Comparison of ENCODE assay signal across 7 mouse cellular contexts in genomic region chr11:94491035-94491748, GRCm38 (mm10). TPM values are rescaled to one million over a fixed set of nuclear protein-coding genes. Genes with fewer than 3 reads are reported as not detected.
DNase-seq lines count a peak whose midpoint lies in the region; ATAC-seq and TF ChIP-seq lines count a peak whose summit lies in the region.

No protein-coding gene starts in this region.

- no peak for TF ChIP-seq CTCF in cortical plate, adult 2 months (IDR thresholded peaks at IDR 0.05; ENCODE audit: extremely low read depth, insufficient read depth, low read length)

- DNase-seq in ovary, postnatal 36 days (ENCODE audit: low spot score), result peak; percentile 63
- no peak for DNase-seq in ovary, postnatal 10 days (ENCODE audit: low spot score)
- DNase-seq in urinary bladder, postnatal 10 days (ENCODE audit: low spot score), result no peak

- H3K9ac ChIP-seq in limb, embryonic 13.5 days, result peak overlapping the region; percentile 79
- H3K9ac ChIP-seq in neural tube, embryonic 12.5 days, result peak overlapping the region; percentile 72

- H3K36me3 ChIP-seq in limb, embryonic 13.5 days, result no peaks in the 10 kb centered on the region
- no peaks in the 10 kb centered on the region for H3K36me3 ChIP-seq in neural tube, embryonic 12.5 days

- H3K9me3 ChIP-seq in limb, embryonic 13.5 days, result no peaks in the 10 kb centered on the region
- no peaks in the 10 kb centered on the region for H3K9me3 ChIP-seq in neural tube, embryonic 12.5 days

- H3K27me3 ChIP-seq in limb, embryonic 13.5 days, result peaks cover 10% of the 10 kb centered on the region; the same call in 1 of the 2 replicates
- peaks cover 39% of the 10 kb centered on the region for H3K27me3 ChIP-seq in neural tube, embryonic 12.5 days (replicated peaks)

- TF ChIP-seq POLR2A in cortical plate, adult 2 months (IDR thresholded peaks at IDR 0.05; ENCODE audit: extremely low read depth, insufficient read depth, low read length), result peak; percentile 36; the same call in 1 of the 2 replicates

- H3K4me1 ChIP-seq in cortical plate, adult 2 months (ENCODE audit: control insufficient read depth, insufficient read depth, low read length), result no peaks in the 10 kb centered on the region
- H3K4me1 ChIP-seq in limb, embryonic 13.5 days, result peaks cover 22% of the 10 kb centered on the region
- H3K4me1 ChIP-seq in neural tube, embryonic 12.5 days, result peaks cover 10% of the 10 kb centered on the region; the same call in 1 of the 2 replicates

- H3K4me2 ChIP-seq in limb, embryonic 13.5 days (replicated peaks), result peak overlapping the region; percentile 86
- H3K4me2 ChIP-seq in neural tube, embryonic 12.5 days (replicated peaks), result peak overlapping the region; percentile 85

- peak; percentile 15 to 51; a peak in 1 of 4 replicates for ATAC-seq in hematopoietic stem cell, adult 5-6 weeks (replicated peaks in 1 of 2; ENCODE audit: insufficient read depth in 1 of 2, low FRiP score in 2 of 2, low TSS enrichment in 1 of 2, low read depth in 1 of 2, poor library complexity in 2 of 2, severe bottlenecking in 2 of 2)
- peak; percentile 67; the same call in 1 of the 2 replicates for ATAC-seq in limb, embryonic 13.5 days (ENCODE audit: low FRiP score, low read depth)
- peak; percentile 59; the same call in 1 of the 2 replicates for ATAC-seq in neural tube, embryonic 12.5 days (ENCODE audit: low FRiP score, low read depth)

- peak overlapping the region; percentile 16 for H3K4me3 ChIP-seq in cortical plate, adult 2 months (ENCODE audit: insufficient read depth, low read length)
- H3K4me3 ChIP-seq in limb, embryonic 13.5 days, result peak overlapping the region; percentile 61
- peak overlapping the region; percentile 49 for H3K4me3 ChIP-seq in neural tube, embryonic 12.5 days

- 6% methylated on average over 55 of the region's 55 CpGs for WGBS in limb, embryonic 13.5 days
- WGBS in neural tube, embryonic 12.5 days, result 4% methylated on average over 55 of the region's 55 CpGs

- H3K27ac ChIP-seq in cortical plate, adult 2 months (ENCODE audit: insufficient read depth, low read length), result no peak overlapping the region
- H3K27ac ChIP-seq in limb, embryonic 13.5 days, result peak overlapping the region; percentile 28; the same call in 1 of the 2 replicates
- H3K27ac ChIP-seq in neural tube, embryonic 12.5 days, result no peak overlapping the region

RNA-seq across cellular contexts. Expression of gene Spata20, which starts 5.2 kb away (rescaled TPM):
- 0.15 and 0.25 TPM in 2 replicates for polyA plus RNA-seq in cortical plate, adult 2 months (2012; rRNA removed)
- total RNA-seq in hematopoietic stem cell, adult 5-6 weeks (2017), result not detected in 2 replicates
- polyA plus RNA-seq in limb, embryonic 13.5 days (2015; fragmentation: Nextera tagmentation; extraction: Ambion mirVana), result 0.20 TPM in 2 replicates
- 0.19 TPM in 1 of 2 replicates, not detected in the other for polyA plus RNA-seq in neural tube, embryonic 12.5 days (2016; fragmentation: Nextera tagmentation; extraction: Ambion mirVana)

RNA-seq across cellular contexts. Expression of gene Epn3, which starts 8.6 kb away (rescaled TPM):
- 0.76 and 0.98 TPM in 2 replicates for polyA plus RNA-seq in cortical plate, adult 2 months (2012; rRNA removed)
- 0.06 and 0.20 TPM in 2 replicates for total RNA-seq in hematopoietic stem cell, adult 5-6 weeks (2017)
- 3.1 TPM in 2 replicates for polyA plus RNA-seq in limb, embryonic 13.5 days (2015; fragmentation: Nextera tagmentation; extraction: Ambion mirVana)
- polyA plus RNA-seq in neural tube, embryonic 12.5 days (2016; fragmentation: Nextera tagmentation; extraction: Ambion mirVana), result 0.43 and 0.62 TPM in 2 replicates

RNA-seq across cellular contexts. Expression of gene Cacna1g, which starts 17.2 kb away (rescaled TPM):
- polyA plus RNA-seq in cortical plate, adult 2 months (2012; rRNA removed), result 137 and 159 TPM in 2 replicates
- not detected in 2 replicates for total RNA-seq in hematopoietic stem cell, adult 5-6 weeks (2017)
- polyA plus RNA-seq in limb, embryonic 13.5 days (2015; fragmentation: Nextera tagmentation; extraction: Ambion mirVana), result 25.9 and 32.7 TPM in 2 replicates
- polyA plus RNA-seq in neural tube, embryonic 12.5 days (2016; fragmentation: Nextera tagmentation; extraction: Ambion mirVana), result 10.3 and 12.0 TPM in 2 replicates

RNA-seq across cellular contexts. Expression of gene Mycbpap, which starts 30.4 kb away (rescaled TPM):
- polyA plus RNA-seq in cortical plate, adult 2 months (2012; rRNA removed), result 2.4 and 2.5 TPM in 2 replicates
- total RNA-seq in hematopoietic stem cell, adult 5-6 weeks (2017), result 0.74 and 1.8 TPM in 2 replicates
- 3.8 and 4.4 TPM in 2 replicates for polyA plus RNA-seq in limb, embryonic 13.5 days (2015; fragmentation: Nextera tagmentation; extraction: Ambion mirVana)
- 1.8 and 2.5 TPM in 2 replicates for polyA plus RNA-seq in neural tube, embryonic 12.5 days (2016; fragmentation: Nextera tagmentation; extraction: Ambion mirVana)

RNA-seq across cellular contexts. Expression of gene Rsad1, which starts 57.9 kb away (rescaled TPM):
- 16.9 and 18.3 TPM in 2 replicates for polyA plus RNA-seq in cortical plate, adult 2 months (2012; rRNA removed)
- 10.8 and 12.8 TPM in 2 replicates for total RNA-seq in hematopoietic stem cell, adult 5-6 weeks (2017)
- polyA plus RNA-seq in limb, embryonic 13.5 days (2015; fragmentation: Nextera tagmentation; extraction: Ambion mirVana), result 4.8 and 6.4 TPM in 2 replicates
- polyA plus RNA-seq in neural tube, embryonic 12.5 days (2016; fragmentation: Nextera tagmentation; extraction: Ambion mirVana), result 3.8 and 4.1 TPM in 2 replicates
